Mouse (Mus musculus): ENCODE results near the gene Abca9. TPM values are rescaled to one million over a fixed set of nuclear protein-coding genes. Genes with fewer than 3 reads are reported as not detected.
A peak's percentile ranks its signal among the peaks of the same experiment; 100 is the strongest.

Gene Abca9
- total RNA-seq (2022) = 10 to 100 TPM in 2 of 4 experiments, 1 to 10 TPM in 2; 7.1 to 17.0 (median 10.4) TPM

DNA sequence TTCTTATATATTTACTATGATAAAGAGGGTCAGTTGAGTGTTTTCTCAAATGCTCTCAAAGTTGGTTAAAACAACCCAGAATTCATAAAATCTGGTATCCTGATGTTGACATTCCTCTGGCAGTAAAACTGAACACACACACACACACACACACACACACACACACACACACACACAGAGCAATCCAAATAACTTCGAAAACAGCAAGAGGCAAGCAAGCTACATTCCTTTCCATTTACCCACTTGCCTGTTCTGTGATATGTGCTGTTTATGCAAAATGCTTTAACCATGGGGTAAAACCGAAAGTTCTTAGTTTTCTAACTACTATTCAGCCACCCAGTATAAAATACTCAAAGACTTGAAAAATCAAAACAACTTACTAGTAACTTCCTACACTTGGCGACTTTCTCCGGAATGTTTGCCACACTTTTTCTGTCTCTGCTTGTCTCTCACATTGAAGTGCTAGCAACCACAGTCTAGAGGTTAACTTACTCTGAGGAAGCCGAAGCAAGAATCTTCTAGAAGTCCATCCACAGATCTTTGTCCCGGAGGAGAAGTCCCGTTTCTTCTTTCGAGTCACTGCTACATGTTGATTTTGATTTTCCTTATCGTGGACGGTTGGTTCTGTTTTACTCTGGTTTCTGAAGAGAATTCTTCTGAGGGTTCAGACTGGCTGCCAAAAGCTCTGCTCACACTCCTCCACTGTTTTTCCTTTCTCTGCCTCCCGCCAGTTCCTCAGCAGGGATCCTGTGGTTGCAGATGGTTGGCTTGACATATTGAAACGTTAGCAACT lies at the start of gene Abca9:
Abca9 (minus strand) TSS at position 738 of the 793 bp plus-strand sequence.
- peak; percentile 14 to 20 for DNase-seq (ENCODE audit: low spot score in 2 of 2)

DNA sequence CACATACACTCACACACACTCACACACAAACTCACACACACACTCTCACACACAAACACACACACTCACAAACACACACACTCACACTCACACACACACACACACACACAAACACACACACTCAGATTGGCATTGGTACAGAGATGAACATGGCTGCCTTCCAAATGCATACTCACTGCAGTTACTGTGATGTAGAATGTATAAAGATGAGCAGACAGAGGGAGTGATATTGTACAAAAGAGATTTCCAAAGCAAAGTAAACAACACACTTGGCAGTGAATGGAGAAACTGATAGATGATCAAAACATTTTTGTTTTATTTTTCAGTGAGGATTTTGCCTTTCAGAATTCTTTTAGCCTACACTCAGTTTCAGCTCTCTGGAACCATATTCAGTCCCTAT lies 49.1 kb upstream of the Abca9 start:
- no peak for DNase-seq (ENCODE audit: low spot score in 2 of 2)

DNA sequence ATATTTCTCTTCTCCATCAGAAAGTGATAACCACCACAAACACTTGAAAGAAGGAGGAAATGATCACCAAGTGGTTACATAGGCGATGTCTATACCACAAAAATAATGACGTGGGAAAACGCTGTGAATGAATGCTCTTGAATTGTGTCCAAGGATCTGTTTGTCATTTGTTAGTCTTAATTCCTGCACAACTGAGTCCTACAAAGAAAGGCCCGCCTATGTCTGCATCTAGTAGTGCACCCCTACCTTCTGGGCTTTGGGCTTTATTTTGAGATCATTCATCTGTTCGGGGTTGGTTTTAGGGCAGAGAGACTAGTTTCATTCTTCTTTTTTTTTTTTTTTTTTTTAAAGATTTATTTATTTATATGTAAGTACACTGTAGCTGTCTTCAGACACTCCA lies 35.9 kb upstream of the Abca9 start:
- DNase-seq (ENCODE audit: low spot score in 2 of 2) = no peak

DNA sequence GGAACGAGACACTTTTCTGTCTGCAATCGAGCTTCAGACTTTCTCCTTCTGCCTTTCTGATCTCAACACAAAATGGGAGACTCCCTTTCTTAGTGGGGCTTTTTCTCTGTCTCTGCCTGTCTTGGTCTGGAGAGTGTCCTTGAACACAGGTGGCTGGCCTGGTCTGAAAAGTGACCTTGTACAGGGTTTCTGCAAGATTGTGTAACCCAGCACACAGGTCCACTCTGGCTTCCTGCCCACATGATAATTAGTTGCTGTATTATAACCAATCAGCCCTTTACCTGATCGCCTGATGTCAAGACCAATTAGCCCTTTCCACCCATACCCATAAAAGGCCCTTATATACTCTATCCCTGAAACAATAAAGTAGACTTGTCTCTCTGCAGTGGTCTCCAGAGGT lies 30.9 kb upstream of the Abca9 start:
- DNase-seq (ENCODE audit: low spot score in 2 of 2) = no peak

DNA sequence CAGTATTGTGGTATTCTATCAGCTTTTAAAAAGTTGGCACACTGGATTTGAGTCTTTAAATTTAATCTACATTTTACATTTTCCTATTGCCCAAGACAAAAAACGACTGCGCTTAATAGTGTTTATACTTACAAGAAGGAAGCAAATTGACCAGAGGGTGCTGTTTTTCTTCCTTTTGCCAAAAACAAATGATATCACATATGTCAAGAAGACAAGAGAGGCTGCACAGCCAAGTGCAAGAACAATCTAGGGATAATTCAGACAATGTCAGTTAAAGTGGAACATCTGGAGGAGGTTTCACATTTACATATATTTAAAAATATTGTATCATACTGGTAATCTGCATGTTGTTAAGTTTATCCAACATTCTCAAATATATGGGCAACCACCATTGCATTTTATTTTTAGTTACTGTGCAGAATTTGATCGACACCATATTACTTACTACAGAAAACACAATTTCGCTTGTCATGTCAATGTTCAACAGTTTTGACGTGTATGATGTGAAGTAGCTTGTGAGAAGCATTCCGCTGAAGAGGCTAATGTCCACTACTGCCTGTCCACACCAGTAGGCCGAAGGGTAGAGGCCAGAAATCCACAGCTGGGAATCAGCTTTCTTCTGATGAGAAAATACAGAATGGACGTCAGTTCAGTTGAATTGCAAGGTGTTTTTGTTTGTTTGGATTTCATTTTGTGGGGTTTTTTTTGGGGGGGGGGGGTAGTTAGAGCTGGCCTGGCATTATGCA lies 28.7 kb upstream of the Abca9 start:
- DNase-seq (ENCODE audit: low spot score in 2 of 2) = no peak

DNA sequence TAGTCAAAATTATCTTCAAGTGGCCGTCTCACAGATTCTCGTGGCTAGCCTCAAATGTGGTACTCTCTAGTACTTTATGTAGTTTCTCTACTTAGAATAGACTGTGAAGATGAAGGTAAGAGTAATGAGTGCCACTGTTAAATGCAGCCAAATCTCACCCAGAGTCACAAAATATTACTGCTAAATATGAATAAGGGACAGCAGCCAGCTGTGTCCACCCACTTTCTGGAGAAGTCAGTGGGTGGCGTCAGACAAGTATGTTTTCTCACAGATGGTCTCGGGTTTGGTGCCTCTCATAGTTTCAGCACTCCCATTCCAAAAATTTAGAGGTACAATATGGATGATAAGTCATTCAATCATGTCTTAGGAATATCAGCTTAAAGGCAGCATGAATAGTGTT lies 27.3 kb upstream of the Abca9 start:
- DNase-seq (ENCODE audit: low spot score in 2 of 2) = peak; percentile 12 to 17

DNA sequence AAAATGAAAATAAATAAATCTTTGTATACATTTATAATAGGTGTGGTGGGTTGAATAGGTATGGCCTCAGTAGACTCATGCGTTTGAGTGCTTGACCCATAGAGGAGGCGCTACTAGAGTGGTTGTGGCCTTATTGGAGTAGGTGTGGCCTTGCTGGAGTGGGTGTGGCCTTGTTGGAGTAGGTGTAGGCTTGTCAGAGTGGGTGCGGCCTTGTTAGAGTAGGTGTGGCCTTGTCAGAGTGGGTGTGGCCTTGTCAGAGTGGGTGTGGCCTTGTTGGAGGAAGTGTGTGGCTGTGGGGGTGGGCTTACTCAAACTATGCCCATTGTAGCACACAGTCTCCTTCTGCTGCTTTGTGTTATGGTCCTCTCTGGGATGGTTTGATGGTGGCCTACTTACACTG lies 3.2 kb upstream of the Abca9 start:
- DNase-seq (ENCODE audit: low spot score in 2 of 2) = no peak

DNA sequence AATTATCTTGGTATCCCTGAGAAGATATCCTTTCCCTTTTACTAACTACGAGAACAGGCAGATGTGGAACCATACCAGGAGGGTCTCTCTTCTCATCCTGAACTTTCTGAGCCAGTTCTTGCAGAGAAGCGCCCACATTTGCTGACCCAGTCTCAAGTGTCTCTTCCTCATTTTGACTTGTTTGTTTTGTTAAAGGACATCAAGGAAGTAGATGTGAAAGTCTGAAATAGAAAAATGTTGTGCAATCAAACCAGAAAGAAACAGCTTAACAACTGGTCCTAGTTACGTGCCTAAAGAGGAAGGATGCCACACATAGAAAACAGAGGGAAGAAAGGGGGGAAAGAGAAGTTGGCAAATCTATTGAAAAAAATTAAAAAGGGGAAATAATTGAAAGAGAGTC lies 2.2 kb downstream of the Abca9 start:
- no peak for DNase-seq (ENCODE audit: low spot score in 2 of 2)

DNA sequence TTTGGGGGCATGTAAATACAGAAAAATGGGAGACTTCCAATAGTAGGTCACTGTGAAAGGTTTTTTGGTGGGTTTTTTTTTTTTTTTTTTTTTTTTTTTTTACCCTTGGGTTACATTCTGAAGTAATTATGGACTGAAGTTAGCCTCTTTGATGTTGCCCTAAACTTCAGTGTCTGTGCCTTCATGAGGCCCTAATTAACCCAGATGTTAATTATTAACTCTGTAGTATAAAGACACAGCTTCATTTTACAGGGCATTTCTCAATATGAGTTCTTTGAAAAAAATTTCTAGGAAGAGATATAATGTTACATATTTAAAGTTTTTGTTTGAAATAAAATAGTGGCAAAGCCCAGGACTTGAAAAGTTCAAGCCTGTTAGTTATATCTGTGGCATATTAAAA lies 2.6 kb downstream of the Abca9 start:
- no peak for DNase-seq (ENCODE audit: low spot score in 2 of 2)

DNA sequence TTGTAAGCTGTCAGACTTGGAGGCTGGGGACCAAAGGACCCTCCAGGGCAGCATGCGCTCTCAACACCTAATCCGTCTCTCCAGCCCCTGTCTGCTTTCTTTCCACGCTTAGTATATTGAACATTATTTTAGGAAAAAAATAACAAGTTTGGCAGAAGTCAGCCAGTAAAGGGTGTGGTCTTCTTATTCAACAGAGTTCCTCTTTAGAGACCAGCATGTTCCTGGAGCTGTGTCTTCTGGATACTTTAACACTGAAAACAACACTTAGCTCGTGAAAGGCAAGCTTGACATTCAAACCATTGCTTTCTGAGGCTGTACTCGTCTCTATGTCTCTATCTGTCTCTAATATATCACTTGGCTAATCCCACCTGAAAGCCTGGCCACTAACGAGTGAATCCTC lies 10.9 kb downstream of the Abca9 start:
- no peak for DNase-seq (ENCODE audit: low spot score in 2 of 2)

DNA sequence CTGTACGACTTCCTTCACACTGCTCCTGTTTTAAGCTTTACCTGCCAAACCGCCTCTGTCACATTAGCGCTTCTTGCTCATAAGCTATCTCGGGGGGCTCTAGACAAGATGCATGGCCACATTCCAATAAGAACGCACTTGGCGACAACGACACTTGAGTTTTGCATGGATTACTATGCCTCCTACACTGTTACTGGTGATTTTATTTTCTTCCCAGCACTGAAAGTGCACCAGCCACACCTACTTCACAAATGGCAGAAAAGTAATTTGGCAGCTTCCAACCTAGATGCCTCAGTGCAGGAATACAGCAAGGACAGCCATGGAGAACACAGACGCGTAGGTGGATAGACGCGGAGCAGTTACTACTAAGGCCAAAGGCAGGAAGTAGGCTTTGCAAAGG lies 12.0 kb downstream of the Abca9 start:
- peak; percentile 7 to 33 for DNase-seq (ENCODE audit: low spot score in 2 of 2)

DNA sequence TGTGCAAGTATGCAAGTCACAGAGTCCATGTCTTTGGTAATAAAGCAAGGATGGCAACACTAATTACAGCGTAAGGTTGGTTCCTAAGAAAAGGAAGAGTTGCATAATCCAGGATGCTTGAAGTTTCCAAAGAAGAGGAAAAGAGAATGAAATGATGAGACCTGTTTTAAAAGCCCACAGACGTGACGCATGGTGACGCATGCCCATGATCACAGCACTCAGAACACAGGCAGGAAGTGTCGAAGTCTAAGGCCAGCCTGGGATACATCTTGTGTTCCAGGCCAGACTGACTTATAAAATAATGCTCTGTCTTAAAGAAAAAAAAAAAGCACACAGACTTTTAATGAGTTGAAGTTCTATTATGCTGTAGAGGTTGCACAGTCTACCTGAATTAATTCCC lies 20.4 kb downstream of the Abca9 start:
- no peak for DNase-seq (ENCODE audit: low spot score in 2 of 2)

DNA sequence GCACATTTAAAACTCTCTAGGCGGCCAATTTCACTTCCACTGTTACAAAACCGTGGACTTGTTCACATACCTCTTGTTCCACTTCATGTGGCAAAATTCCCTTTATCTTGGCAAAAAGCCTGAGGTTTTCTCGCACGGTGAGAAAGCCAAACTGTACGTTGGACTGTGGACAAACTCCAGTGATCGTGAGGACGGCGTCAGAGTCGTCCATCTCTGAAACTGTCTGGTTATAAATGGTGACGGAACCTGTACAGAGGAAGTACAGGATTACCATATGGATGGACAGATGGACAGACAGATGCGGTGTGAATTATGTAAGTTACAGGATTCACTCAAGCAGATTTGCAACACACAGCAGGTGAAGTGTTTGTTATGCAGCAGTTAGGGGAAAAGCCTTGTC lies 22.6 kb downstream of the Abca9 start:
- DNase-seq (ENCODE audit: low spot score in 2 of 2) = peak; percentile 6 to 7

DNA sequence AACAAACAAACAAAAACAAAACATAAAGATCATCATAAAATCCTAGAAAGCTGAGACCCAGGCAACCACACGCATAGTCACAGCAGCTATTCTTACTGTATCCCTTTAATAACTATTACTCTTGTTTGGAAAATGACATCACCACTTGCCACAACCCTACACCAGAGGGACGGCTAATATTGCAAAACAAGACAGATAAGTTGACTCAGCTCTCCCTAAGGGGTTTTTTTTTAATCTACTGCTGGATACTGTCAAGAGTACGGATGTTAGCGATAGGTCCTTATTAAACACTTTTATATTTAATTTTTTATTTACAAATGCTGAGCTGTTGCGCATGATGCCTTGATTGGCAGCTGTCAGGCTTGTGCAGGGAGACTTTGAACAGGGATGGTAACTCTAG lies 37.2 kb downstream of the Abca9 start:
- DNase-seq (ENCODE audit: low spot score in 2 of 2) = no peak

DNA sequence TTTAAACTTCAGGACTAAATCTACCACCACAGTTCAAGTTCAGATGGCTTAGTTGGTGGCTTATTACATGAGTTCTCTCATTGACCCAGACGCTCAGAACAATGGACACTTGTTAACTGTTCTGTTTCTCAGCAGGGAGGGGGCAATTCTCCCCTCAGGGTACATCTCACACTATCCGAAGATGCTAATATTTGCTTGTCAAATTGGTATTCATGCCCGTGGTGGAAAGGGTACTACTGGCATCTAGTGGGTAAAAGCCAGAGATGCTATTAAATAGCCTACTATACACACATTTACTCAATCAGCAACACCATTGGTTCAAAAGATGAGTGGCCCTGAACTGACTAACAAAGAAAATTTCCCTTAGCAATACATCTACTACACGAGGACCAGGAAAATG lies 56.9 kb downstream of the Abca9 start:
- peak in 1 of 2 experiments; percentile 21 for DNase-seq (ENCODE audit: low spot score in 2 of 2)

DNA sequence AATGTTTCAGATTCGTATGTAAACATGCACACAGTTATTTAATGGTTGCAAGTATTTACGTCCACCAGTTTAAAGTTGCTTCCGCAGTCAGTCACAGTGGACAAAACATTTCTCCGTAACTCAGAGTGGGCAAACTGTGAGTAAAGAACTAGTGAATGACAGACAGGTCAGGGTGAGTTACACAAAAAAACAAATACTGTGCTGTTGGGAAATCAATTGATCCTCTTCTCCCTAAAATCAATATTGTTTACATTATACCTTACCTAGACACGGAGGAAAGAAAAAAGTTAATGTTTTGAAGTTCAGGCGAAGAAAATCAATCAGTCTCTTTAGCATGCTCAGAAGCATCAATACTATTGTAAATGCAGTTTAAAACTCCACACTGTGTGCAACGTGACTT lies 66.6 kb downstream of the Abca9 start:
- no peak for DNase-seq (ENCODE audit: low spot score in 2 of 2)

DNA sequence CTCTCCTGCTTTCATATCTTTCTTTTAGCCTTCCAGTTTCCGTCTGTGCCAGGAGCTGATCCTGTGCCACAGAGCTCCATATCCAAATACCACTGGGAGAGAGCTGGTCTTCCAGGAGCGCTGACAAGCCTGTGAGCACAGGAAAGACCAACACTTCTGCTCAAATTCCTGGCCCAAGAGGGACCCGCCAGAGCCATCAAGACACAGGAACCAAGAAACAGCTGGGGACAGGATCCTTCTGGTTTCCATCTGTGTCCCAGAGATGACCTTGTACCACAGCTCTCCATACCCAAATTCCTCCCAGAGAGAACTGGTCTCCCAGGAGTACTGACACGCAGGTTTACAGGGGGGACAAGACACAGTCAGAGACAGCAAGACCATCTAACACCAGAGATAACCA lies 69.1 kb downstream of the Abca9 start:
- DNase-seq (ENCODE audit: low spot score in 2 of 2) = no peak

DNA sequence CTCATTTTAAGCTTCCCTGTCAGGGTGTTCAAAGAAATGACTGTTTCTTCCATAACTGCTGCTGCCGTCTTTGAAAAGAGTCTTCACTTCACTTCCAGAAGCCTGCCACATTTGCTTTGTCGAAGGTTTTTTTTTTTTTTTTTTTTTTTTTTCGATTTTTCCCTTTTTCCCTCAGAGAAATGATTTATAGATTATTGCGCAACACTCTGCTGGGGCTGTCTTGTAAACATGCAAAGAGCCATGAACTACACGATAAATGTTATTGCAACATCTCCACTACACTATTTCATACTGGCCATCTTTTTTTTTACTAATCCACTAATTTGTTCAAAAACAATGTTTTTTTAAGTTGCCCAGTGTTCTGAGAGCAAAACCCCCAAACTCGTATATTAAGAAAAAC lies 70.5 kb downstream of the Abca9 start:
- no peak for DNase-seq (ENCODE audit: low spot score in 2 of 2)

DNA sequence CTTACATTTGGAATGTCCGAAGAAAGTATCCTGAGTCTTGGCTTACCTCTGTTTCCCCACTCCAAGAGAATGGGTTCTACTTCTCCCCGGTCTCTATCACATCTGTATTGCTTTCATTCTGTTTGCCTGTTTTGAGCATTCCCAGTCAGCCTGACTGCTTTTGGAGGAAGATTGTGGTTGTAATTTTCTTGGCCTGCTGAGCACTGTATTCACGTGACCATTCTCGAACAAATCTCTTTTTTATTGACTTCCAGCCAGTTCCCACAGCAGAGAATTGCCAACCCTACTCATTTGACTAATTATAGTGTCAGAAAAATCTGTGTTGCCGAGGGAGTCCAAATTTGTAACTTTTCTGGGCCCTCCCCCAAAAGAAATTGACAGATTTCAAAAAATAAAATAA lies 72.1 kb downstream of the Abca9 start, which contains the start of gene Abca8a:
Abca8a (minus strand) TSS at position 121 of the 400 bp plus-strand sequence.
- DNase-seq (ENCODE audit: low spot score in 2 of 2) = peak; percentile 13 to 22

DNA sequence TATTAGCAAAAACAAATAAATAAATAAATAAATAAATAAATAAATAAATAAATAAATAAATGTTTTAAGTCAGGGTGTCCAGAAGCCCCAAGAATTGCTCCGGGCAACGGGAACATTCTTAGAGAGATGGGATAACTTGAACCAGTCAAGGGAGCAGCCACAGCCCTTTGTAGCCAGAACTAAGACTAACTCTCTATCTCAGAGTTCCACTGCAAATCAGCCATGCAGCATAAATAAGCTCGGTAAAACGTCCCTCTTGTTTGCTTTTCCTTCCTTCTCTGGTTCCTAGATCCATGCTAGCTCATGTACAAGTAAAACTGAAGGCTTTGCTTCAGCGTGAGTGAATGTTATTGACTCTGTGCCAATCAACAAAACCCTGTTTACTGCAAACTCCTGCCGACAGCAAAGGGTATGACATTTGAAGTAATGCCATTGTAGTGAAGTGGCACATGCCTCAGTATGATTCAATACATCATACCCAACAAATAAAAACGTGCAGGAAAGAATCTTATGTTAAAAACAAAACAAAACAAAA lies 73.1 kb downstream of the Abca9 start:
- no peak for DNase-seq (ENCODE audit: low spot score in 2 of 2)

DNA sequence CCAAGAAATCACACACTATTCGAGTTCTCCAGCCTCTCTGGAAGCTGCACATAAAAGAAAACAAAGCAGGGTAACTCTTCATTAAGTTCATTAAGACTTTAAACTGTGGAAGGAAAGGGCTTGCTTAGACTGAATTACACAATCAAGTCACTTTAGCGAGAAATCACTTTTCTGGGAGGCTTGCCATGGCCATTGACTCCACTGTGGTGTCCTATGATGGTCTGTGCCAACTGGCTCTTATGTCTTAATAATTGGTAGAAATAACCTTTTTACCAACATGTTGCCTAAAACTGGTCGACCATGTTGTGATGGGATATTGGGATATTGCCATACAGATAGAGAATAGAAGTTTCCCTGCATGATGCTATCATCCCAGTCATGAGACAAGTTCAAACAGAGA lies 73.8 kb downstream of the Abca9 start:
- no peak for DNase-seq (ENCODE audit: low spot score in 2 of 2)

DNA sequence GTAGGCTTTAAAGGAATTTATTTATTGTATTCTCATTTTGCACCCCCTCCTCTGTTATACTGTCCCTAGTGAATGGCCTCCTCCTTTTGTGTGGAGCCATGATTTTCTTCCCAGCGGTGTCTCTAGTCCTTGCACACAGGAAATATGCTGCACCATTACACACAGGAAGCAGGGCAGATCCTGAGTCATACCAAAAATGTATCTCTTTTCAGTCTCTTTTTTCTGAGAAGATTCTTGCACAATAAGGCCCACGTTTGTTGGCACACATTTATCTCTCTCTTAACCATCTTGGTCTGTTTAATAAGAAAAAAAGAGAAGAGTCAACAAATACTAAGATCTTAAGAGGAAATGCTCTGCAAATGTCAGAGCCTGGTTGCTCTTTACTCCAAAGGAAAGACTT lies 76.7 kb downstream of the Abca9 start:
- no peak for DNase-seq (ENCODE audit: low spot score in 2 of 2)

DNA sequence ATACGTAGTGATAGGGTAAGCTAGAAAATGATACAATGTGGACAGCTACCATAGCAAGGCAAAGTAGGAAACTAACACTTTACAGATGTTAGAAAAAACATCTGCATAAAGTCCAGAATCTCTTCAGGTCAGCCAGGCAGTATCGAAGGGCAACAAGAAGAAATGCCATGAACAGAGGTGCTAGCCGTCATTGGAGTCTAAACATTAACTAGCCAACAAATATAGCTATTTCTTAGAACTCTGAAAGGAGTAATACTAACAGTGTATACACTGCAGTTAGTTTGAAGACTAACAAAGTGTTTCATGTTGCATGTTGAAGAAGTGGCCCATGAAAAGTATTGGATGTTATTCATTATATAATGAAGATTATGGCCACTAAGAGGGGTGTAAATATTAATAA lies 95.8 kb downstream of the Abca9 start:
- no peak for DNase-seq (ENCODE audit: low spot score in 2 of 2)
